Mouse (Mus musculus): ENCODE measurements around the gene Pigq.

- TF ChIP-seq CTCF (IDR thresholded peaks at IDR 0.05; ENCODE audit: control insufficient read depth, insufficient read depth, low read length) (no peak), POLR2A (IDR thresholded peaks at IDR 0.05; ENCODE audit: borderline replicate concordance, control insufficient read depth, low read depth, low read length) (no peak)
Observed at GRCm38 (mm10) chr17:25942597-25943151, 2.1 kb downstream of the Pigq start.
